Mouse (Mus musculus): ENCODE measurements around the gene Rps6kb1.

GRCm38 (mm10) chr11:86553525-86553924 is 8.9 kb upstream of the Rps6kb1 start:
- TF ChIP-seq CTCF (IDR thresholded peaks at IDR 0.05; ENCODE audit: control insufficient read depth, insufficient read depth, insufficient read length) (no peak), USF1 (IDR thresholded peaks at IDR 0.05; ENCODE audit: low read depth) (no peak)
